Mouse (Mus musculus): ENCODE measurements around the gene Cbfa2t3. TPM values are rescaled to one million over a fixed set of nuclear protein-coding genes. Genes with fewer than 3 reads are reported as not detected.

Gene Cbfa2t3
- polyA plus RNA-seq, 1 experiment from 2014 or later = 21.2 TPM

DNA sequence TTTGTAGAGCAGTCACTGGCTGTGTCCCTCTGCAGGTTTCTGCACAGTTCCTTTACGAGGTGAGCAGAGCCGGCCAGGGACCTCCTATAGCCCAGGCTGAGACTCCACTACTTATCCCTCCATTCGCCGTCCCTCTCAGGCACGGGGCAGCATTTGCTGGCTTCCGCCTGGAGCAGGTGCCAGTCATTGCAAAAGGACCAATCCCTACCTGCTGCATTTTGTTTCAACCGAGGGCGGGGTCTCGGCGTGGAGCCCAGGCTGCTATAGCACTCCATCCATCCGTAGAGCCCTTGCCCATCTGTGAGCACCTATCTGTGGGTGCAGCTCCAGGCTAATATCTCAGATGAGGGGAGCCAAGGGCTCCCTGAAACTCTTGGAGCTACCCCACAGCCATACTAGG, 28.9 kb downstream of the Cbfa2t3 start:
- Histone ChIP-seq H3K9ac (no peak overlapping the region), H3K36me3 (no peaks in the 10 kb centered on the region), H3K4me2 (peak overlapping the region; percentile 21), H3K27ac (replicated peaks) (no peak overlapping the region), H3K9me3 (no peaks in the 10 kb centered on the region), H3K4me1 (replicated peaks) (peaks cover 89% of the 10 kb centered on the region), H3K27me3 (no peaks in the 10 kb centered on the region), H3K4me3 (no peak overlapping the region)
- ATAC-seq (ENCODE audit: low FRiP score, low read depth) = no peak
- WGBS = 21% methylated on average over 11 of the region's 11 CpGs

DNA sequence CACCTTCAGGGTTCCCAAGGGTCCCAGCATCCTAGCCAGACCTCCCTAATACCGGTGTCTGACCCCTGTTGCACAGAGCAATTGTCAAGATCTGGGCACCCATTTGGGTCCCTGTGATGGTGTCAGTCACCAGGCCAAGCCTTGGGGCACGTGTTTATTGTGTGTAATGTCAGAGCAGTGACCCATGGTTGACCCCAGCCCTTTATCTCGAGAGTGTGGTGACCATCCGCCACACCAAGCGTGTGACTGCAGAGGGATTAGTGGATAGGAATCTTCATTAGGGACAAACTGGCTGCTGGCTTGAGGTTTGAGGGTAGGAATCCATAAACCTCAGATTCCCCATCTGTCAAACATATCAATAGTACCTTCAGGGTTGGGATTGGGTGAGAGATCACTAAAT, 29.5 kb downstream of the Cbfa2t3 start:
- ATAC-seq (ENCODE audit: low FRiP score, low read depth) = no peak
- no peak overlapping the region for H3K9ac ChIP-seq
- H3K4me1 ChIP-seq (replicated peaks) = peaks cover 90% of the 10 kb centered on the region
- H3K4me3 ChIP-seq = no peak overlapping the region
- no peaks in the 10 kb centered on the region for H3K27me3 ChIP-seq
- H3K4me2 ChIP-seq = no peak overlapping the region
- H3K27ac ChIP-seq (replicated peaks) = no peak overlapping the region
- no peaks in the 10 kb centered on the region for H3K9me3 ChIP-seq
- H3K36me3 ChIP-seq = no peaks in the 10 kb centered on the region
- whole genome bisulfite sequencing = 18% methylated on average over 5 of the region's 5 CpGs

DNA sequence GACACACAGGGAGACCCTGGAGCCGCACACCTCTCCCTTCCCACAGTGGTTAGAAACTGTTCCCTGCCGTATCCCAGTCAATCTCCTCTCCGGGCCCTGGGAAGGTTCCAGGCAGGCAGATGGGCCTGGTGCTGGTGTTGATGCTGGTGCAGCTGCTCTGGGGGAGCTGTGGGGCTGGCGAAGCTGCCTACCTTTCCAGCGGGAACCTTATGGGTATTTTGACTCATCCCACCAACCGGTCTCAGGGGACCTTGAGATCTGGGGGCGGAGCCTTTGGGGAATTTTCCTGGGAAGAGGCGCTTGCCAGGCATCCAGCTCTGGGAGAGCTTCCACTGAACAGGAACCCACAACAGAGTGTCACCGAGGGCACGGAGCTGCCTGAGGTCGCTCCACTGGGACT, 31.1 kb downstream of the Cbfa2t3 start:
- Histone ChIP-seq H3K9ac (no peak overlapping the region), H3K4me1 (replicated peaks) (peaks cover 89% of the 10 kb centered on the region), H3K9me3 (no peaks in the 10 kb centered on the region), H3K27ac (replicated peaks) (no peak overlapping the region), H3K4me2 (no peak overlapping the region), H3K27me3 (no peaks in the 10 kb centered on the region), H3K4me3 (no peak overlapping the region), H3K36me3 (no peaks in the 10 kb centered on the region)
- 71% methylated on average over 11 of the region's 11 CpGs for WGBS
- no peak for ATAC-seq (ENCODE audit: low FRiP score, low read depth)

DNA sequence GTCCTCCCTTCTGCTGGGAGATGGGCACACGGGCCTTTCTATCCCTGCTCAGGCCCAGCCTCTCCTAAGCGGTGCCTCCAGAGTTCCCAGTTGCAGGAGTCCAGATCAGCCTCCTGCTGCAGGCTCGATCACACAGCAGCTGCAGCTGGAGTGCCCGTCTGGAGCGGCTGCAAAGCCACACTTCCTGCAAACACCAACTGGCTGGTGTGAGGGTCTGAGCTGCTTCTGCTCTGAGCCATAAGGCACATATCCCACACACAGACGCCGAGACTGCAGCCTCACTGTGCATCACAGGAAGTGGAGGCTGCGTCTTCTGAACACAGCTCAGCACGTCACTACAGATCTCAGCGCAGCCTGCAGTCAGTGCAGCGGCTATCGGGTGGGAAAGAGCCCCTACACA, 32.1 kb downstream of the Cbfa2t3 start:
- Histone ChIP-seq H3K9me3 (no peaks in the 10 kb centered on the region), H3K36me3 (no peaks in the 10 kb centered on the region), H3K27ac (replicated peaks) (peak overlapping the region; percentile 69), H3K4me3 (no peak overlapping the region), H3K4me2 (0 out of 2 replicates have a peak overlapping the region, but pooled peaks have one; percentile 9), H3K27me3 (no peaks in the 10 kb centered on the region), H3K9ac (peak overlapping the region; percentile 17; the same call in 1 of the 2 replicates), H3K4me1 (replicated peaks) (peaks cover 85% of the 10 kb centered on the region)
- 0 out of 2 replicates have a peak, but pooled peaks have one; percentile 2 for ATAC-seq (ENCODE audit: low FRiP score, low read depth)
- WGBS = 55% methylated on average over 12 of the region's 12 CpGs

DNA sequence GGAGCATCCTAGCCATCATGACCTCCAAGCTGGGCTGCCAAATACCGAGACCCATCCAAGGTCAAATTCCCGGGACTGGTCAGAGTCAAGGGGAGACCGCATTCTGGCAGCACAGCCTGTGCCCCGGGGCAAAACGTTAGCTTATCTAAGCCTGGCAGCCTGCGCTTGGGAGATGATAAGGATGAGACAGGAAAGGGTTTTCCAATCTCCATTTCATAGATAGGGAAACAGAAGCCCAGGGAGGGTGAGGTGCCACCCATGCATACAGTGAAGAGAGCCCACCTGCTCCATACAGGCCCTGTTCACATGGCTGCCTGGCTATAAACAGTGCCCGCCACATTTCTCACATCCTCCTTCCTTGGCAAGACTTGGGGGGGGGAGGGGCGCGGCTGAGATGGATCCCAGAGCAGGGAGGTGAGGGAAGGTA, 32.6 kb downstream of the Cbfa2t3 start:
- 0 out of 2 replicates have a peak, but pooled peaks have one; percentile 1 for ATAC-seq (ENCODE audit: low FRiP score, low read depth)
- H3K4me1 ChIP-seq (replicated peaks) = peaks cover 85% of the 10 kb centered on the region

DNA sequence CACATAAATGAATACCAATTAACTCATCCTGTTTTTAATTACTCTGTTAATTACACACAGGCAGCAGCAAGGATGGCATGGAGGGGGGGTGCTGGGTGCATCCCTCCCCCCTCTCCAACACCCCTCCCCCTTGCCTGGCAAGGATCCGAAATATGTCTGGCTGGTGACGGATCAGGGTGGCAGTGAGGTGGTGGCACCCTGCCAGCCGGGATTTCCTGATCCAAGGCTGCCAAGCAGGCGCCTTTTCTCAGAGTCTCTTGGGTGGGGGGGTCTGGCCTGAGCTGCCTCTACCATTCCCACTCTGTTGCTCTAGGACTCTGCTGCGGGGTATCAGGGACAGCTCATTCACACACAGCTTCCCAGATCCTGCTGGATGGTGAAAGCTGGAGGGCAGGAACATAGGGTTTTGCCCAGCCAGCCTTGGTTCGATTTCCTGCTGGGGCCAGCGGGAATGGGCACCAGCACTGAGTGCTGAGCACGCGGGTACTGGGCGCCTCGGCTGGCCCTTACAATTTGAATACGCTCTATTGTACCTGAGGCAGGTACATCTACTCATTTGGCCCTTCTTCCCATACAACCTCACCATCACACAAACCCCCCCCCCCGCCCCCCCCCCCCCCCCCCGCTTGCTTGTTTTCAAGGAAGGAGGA, 33.1 kb downstream of the Cbfa2t3 start:
- 41% methylated on average over 12 of the region's 14 CpGs for WGBS
- H3K27me3 ChIP-seq = no peaks in the 10 kb centered on the region
- ATAC-seq (ENCODE audit: low FRiP score, low read depth) = peak; percentile 55
- peak overlapping the region; percentile 9; the same call in 1 of the 2 replicates for H3K9ac ChIP-seq
- no peaks in the 10 kb centered on the region for H3K36me3 ChIP-seq
- peak overlapping the region; percentile 72 for H3K27ac ChIP-seq (replicated peaks)
- no peaks in the 10 kb centered on the region for H3K9me3 ChIP-seq
- no peak overlapping the region for H3K4me3 ChIP-seq
- H3K4me2 ChIP-seq = peak overlapping the region; percentile 24; the same call in 1 of the 2 replicates
- H3K4me1 ChIP-seq (replicated peaks) = peaks cover 85% of the 10 kb centered on the region

More for the DNA sequence above, 32.6 kb downstream of the Cbfa2t3 start:
- 45% methylated on average over 9 of the region's 9 CpGs for WGBS
- Histone ChIP-seq H3K27me3 (no peaks in the 10 kb centered on the region), H3K4me3 (no peak overlapping the region), H3K4me2 (0 out of 2 replicates have a peak overlapping the region, but pooled peaks have one; percentile 9), H3K27ac (replicated peaks) (peak overlapping the region; percentile 69), H3K9ac (no peak overlapping the region), H3K9me3 (no peaks in the 10 kb centered on the region), H3K36me3 (no peaks in the 10 kb centered on the region)

DNA sequence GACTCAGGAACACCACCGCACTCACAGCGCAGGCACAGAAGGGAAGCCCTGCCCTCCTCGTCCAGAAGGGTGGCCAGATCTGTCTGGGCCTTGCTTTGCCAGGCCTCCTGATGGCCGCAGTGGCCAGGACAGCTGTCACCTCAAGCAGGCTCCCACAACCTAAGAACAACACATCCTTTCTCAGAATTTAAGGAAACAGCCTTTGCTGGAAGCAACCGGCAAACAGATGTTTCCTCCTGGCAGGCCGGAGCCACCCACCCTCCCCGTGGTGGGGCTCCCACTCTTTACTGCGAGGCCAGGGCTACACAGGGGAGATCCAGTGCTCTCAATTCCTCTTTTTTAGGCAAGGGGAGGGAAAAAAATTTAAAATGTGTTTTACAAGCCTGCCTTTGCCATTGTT, 33.7 kb downstream of the Cbfa2t3 start:
- Histone ChIP-seq H3K36me3 (no peaks in the 10 kb centered on the region), H3K27ac (replicated peaks) (peak overlapping the region; percentile 72), H3K4me2 (peak overlapping the region; percentile 24; the same call in 1 of the 2 replicates), H3K9ac (peak overlapping the region; percentile 9; the same call in 1 of the 2 replicates), H3K4me3 (no peak overlapping the region), H3K27me3 (no peaks in the 10 kb centered on the region), H3K4me1 (replicated peaks) (peaks cover 82% of the 10 kb centered on the region), H3K9me3 (no peaks in the 10 kb centered on the region)
- WGBS = 32% methylated on average over 8 of the region's 8 CpGs
- ATAC-seq (ENCODE audit: low FRiP score, low read depth) = peak; percentile 42; the same call in 1 of the 2 replicates

DNA sequence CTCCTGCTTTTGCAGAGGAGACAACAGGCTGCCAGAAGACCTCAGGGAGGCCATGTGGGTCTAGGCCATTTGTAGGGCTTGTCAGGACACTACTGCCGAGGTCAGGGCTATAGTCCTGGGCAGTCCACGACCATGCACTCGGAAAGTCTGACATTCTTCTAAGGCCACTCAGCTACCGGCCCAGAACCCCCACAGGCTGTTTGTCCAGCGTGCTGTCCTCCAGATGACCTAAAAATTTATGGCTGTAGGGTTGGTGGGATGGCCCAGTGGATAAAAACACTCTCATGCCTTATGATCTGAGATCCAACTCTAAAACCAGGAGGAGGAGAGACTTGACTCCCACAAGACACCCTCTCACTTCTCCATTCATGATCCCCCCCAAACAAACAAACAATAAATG, 35.2 kb downstream of the Cbfa2t3 start:
- Histone ChIP-seq H3K27me3 (no peaks in the 10 kb centered on the region), H3K4me1 (replicated peaks) (peaks cover 74% of the 10 kb centered on the region), H3K36me3 (no peaks in the 10 kb centered on the region), H3K9me3 (no peaks in the 10 kb centered on the region), H3K4me3 (no peak overlapping the region), H3K4me2 (no peak overlapping the region), H3K27ac (replicated peaks) (peak overlapping the region; percentile 72; the same call in 1 of the 2 replicates), H3K9ac (no peak overlapping the region)
- WGBS = 74% methylated on average over 5 of the region's 5 CpGs
- no peak for ATAC-seq (ENCODE audit: low FRiP score, low read depth)

DNA sequence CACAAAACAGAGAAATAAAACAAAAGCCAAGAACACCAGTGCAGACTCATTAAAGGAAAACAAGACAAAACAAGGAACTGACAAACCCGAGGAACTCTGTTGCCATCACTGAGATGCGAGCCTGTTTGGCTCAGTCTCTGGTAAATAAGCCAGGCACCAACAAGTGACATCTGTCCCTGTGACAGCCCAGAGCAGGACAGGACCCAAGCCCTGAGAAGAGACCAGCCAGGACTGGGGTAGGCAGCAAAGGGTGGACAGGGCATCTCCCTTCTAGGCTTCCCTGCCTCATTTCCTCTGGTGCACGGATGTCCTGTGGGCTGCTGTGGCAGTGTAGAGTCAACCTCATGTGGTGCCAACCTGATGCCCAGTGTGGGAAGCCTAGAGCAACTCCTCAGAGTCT, 35.8 kb downstream of the Cbfa2t3 start:
- Histone ChIP-seq H3K4me1 (replicated peaks) (peaks cover 73% of the 10 kb centered on the region), H3K4me3 (no peak overlapping the region), H3K9me3 (no peaks in the 10 kb centered on the region), H3K27me3 (no peaks in the 10 kb centered on the region), H3K36me3 (no peaks in the 10 kb centered on the region), H3K9ac (no peak overlapping the region), H3K4me2 (no peak overlapping the region), H3K27ac (replicated peaks) (no peak overlapping the region)
- WGBS = 70% methylated on average over 3 of the region's 3 CpGs
- no peak for ATAC-seq (ENCODE audit: low FRiP score, low read depth)

DNA sequence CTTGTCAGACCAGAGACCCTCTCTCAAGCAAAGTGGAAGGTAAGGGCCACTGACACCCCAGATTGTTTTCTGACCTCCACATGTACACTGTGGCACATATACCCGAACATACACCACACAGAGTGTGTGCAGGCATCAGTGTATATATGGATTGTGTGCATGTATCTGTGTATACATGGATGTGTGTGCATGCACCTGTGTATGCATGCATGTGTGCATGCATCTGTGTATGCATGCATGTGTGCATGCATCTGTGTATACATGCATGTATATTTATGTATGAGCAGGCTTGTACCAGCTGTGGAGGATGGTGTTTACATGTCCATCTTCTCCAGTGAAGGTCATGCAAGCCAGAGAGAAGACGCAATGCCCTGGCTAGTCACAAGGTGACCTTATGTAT, 37.0 kb downstream of the Cbfa2t3 start:
- Histone ChIP-seq H3K27ac (replicated peaks) (no peak overlapping the region), H3K9ac (no peak overlapping the region), H3K4me3 (no peak overlapping the region), H3K4me2 (no peak overlapping the region), H3K36me3 (no peaks in the 10 kb centered on the region), H3K27me3 (no peaks in the 10 kb centered on the region), H3K9me3 (no peaks in the 10 kb centered on the region), H3K4me1 (replicated peaks) (peaks cover 61% of the 10 kb centered on the region)
- 75% methylated on average over 2 of the region's 2 CpGs for WGBS
- ATAC-seq (ENCODE audit: low FRiP score, low read depth) = no peak

DNA sequence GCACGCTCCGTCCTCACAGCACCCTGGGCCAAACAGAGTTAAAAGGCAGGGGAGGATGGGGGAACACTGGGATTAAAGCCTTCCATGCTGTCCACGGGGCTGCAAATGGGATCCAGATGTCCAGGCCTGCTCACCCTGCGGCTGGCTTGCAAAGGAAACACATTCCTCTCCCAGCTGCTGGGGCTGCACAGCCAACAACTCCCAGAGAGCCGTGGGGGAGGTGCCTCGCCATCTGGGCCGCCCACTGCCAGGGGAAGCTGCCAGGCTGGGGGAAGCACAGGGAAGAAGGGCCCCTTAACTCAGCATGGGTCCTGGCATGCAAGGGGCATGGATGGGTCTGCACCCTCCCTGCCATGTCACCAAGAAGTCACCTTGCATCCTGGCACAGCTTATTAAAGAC, 37.8 kb downstream of the Cbfa2t3 start:
- no peak overlapping the region for H3K4me3 ChIP-seq
- no peak overlapping the region; the same call in 1 of the 2 replicates for H3K27ac ChIP-seq (replicated peaks)
- H3K4me1 ChIP-seq (replicated peaks) = peaks cover 53% of the 10 kb centered on the region
- H3K9ac ChIP-seq = no peak overlapping the region
- no peak for ATAC-seq (ENCODE audit: low FRiP score, low read depth)
- no peaks in the 10 kb centered on the region for H3K36me3 ChIP-seq
- no peaks in the 10 kb centered on the region for H3K9me3 ChIP-seq
- H3K27me3 ChIP-seq = no peaks in the 10 kb centered on the region
- 32% methylated on average over 7 of the region's 7 CpGs for WGBS
- H3K4me2 ChIP-seq = no peak overlapping the region

DNA sequence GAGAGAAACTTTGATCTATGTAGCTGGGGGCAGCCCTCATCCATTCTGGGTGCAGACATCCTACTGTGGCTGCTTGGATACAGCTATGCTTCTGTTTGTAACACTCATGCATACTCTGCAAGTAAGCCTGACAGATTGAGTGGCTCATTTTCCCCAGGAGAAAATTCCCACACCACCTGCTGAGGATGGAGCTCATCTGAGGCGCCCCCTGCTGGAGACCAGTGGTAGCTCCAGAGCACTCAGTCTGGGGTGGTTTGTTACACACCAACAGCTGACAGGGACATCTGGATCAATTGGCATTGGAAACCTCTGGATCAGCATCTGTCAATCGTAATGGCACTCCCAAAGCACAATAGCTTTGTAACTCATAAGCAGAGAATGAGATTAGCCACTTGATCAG, 38.9 kb downstream of the Cbfa2t3 start:
- H3K9ac ChIP-seq = no peak overlapping the region
- H3K9me3 ChIP-seq = no peaks in the 10 kb centered on the region
- no peak overlapping the region for H3K27ac ChIP-seq (replicated peaks)
- no peak overlapping the region for H3K4me3 ChIP-seq
- ATAC-seq (ENCODE audit: low FRiP score, low read depth) = no peak
- no peak overlapping the region for H3K4me2 ChIP-seq
- peaks cover 45% of the 10 kb centered on the region for H3K4me1 ChIP-seq (replicated peaks)
- WGBS = 68% methylated on average over 2 of the region's 2 CpGs
- H3K27me3 ChIP-seq = no peaks in the 10 kb centered on the region
- H3K36me3 ChIP-seq = no peaks in the 10 kb centered on the region

DNA sequence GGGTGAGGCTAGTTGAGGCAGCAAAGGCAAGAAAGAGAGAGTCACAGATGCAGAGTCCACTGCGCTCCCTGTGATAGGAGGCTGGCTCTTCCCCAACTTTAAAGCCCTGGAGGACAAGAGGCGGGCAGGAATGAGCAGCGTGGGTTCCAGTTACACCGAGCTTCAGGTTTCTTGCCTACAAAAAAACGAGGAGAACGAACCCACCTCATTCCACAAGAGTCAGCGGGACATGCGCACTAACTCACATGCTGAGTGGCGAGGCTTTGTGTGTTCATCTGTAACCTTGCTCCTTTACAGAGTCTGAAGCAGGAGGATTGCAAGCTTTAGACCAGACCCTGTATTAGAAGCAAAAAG, 40.1 kb downstream of the Cbfa2t3 start:
- no peak overlapping the region for H3K4me3 ChIP-seq
- no peaks in the 10 kb centered on the region for H3K9me3 ChIP-seq
- H3K27me3 ChIP-seq = no peaks in the 10 kb centered on the region
- WGBS = 81% methylated on average over 9 of the region's 9 CpGs
- no peak overlapping the region for H3K27ac ChIP-seq (replicated peaks)
- no peaks in the 10 kb centered on the region for H3K36me3 ChIP-seq
- H3K4me1 ChIP-seq (replicated peaks) = peaks cover 45% of the 10 kb centered on the region
- no peak overlapping the region for H3K4me2 ChIP-seq
- no peak overlapping the region for H3K9ac ChIP-seq
- no peak for ATAC-seq (ENCODE audit: low FRiP score, low read depth)
